Mouse (Mus musculus) small intestine, adult 2 months (tissue): ENCODE measurements around the gene Sema6d.

Source experiments
- CTCF ChIP-seq: fragments of 200-500 bp; IDR thresholded peaks from 2 replicates; pipeline ENCODE4 v1.5.1; 2012; ENCODE audit warnings: low read depth, mild to moderate bottlenecking, control low read depth, inconsistent platforms, low read length, moderate library complexity, mixed read lengths; ENCODE audit not compliant: insufficient replicate concordance, insufficient read length; ENCODE audit errors: extremely low read depth
- POLR2A ChIP-seq: fragments of 200-500 bp; IDR thresholded peaks from 2 replicates; pipeline ENCODE4 v1.6.1; 2012; ENCODE audit warnings: low read depth, mild to moderate bottlenecking, control low read depth, inconsistent platforms, low read length, moderate library complexity

- TF ChIP-seq CTCF: no peak
- TF ChIP-seq POLR2A: no peak
These were observed 523.1 kb downstream of the Sema6d start for GRCm38 (mm10) chr2:124612727-124613510.
